Mouse (Mus musculus): ENCODE results near the gene Rap1a.
A peak's percentile ranks its signal among the peaks of the same experiment; 100 is the strongest.
"Not testable (repeated sequence)": the region's sequence is repeated elsewhere in the genome, so short reads cannot be mapped to it uniquely, and the experiment has no call there.

Rap1a gene

DNA sequence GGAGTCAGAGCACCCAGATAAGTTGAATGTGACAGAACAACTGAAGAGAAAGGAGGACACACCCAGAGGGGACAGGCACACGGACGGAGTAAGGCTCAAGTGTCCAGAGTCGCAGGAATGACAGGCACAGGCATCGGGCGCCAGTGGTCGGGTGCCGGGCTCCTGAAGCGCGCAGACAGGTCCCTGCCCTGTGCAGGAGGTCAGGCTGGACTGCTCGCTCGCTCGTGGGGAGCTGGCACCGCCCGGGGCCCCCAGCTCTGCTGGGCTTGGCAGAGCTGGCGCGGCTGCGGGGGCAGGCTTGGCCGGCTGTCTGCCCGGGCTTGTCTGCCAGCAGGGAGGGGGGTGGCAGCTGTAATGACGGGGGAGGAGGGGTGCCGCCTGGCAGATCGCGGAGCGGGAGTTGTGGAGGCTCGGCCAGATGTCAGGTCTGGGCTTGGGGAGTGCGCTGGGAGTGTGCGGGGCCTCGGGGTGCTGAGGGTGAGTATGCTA lies 96.0 kb downstream of the Rap1a start:
- Histone ChIP-seq H3K27me3 (ENCODE audit: control insufficient read depth, insufficient read depth, low read length, poor library complexity, severe bottlenecking) (no peaks in the 10 kb centered on the region), H3K36me3 (ENCODE audit: control insufficient read depth, insufficient read depth, low read length, poor library complexity, severe bottlenecking) (no peaks in the 10 kb centered on the region)
- DNase-seq (ENCODE audit: low read depth, low spot score): peak; percentile 41

DNA sequence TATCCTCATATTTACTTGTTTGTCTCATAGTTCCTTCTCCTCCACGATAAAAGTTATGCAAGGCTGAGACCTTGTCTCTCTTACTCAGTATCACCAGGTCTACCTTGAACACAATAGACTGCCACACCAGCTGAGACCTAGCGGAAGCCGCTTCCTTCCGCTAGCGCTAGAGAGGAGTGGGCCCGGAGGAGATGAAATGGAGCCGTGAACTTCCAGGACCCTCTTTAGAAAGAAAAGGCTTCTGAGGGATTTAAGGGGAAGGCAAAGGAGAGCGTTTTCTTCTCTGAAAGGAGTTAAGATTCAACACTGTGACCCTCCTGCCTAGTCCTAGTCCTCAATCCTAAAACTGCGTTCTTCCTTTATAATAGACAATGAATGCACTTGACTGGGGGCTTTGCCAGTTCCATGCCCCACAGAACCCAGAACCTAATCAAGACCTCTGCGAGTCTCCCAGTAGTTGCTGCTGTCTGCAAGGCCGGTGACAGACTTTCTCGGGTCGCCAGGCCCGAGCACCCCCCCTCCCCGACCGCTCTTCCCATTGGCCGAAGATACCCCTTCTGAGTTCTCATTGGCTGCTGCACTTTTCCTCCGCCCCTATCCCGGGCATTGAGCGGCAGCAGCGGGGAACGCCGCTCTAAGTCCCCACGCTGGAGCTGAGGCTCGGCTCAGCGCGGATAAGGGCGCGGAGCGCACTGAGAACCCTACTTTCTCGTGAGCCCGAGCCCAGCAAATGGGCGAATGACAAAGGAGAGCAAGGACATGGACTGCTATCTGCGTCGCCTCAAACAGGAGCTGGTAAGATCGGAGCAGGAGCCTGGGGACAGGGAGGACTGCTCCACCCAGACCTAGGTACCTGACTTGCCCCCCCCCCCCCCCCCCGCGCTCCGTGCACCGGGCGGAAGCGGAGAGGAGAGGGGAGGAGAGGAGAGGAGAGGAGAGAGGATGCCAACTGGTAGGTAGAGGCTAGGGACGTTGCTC lies 96.8 kb downstream of the Rap1a start, which contains the start of gene Inka2:
Gene Inka2, plus strand, starts transcription at position 569 of the 978 bp plus-strand sequence.
- Histone ChIP-seq H3K36me3 (ENCODE audit: control insufficient read depth, insufficient read depth, low read length, poor library complexity, severe bottlenecking) (no peaks in the 10 kb centered on the region), H3K27me3 (ENCODE audit: control insufficient read depth, insufficient read depth, low read length, poor library complexity, severe bottlenecking) (no peaks in the 10 kb centered on the region)
- DNase-seq (ENCODE audit: low read depth, low spot score): peak; percentile 73

DNA sequence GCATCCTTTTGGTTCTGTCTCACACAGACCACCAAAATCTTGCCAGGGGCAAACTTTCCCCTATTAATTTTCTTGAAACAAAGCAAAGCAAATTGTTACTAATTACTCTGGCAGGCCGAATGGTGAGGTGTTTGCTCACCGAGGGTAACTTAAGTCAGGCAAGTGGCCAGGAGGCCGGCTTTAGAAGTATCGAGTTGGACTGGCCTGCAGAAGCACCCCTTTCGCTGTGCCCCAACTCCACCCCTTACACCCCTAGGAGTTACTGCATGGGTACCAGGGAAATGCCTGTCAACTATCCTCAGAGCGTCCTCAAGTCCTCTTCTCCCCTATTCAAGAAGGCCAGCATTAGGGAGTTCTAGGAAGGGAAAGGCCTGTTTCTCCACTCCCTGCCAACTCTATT lies 97.6 kb downstream of the Rap1a start:
- H3K27me3 ChIP-seq (ENCODE audit: control insufficient read depth, insufficient read depth, low read length, poor library complexity, severe bottlenecking): no peaks in the 10 kb centered on the region

DNA sequence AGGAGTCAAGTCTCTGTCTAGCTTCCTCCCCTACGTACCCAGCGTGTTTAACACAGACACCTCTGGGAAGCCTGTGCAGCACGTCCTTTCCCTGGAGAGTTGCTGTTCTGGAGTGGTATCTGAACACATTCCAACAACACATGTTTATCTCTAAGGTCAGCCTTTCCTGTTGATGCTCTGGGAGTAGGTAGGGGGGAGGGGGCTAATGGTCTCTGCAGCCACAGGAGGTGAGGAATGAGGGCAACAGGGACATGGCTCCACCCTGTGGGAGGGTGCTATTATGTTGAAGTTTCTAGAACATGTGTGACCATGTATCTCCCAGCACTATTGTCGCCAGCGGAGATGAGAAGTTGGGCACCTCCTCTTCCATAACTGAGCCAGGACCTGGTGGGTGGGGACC lies 99.7 kb downstream of the Rap1a start:
- no peaks in the 10 kb centered on the region for H3K36me3 ChIP-seq (ENCODE audit: control insufficient read depth, insufficient read depth, low read length, poor library complexity, severe bottlenecking)

More for the DNA sequence above, 97.6 kb downstream of the Rap1a start:
- no peak for DNase-seq (ENCODE audit: low read depth, low spot score)
- H3K36me3 ChIP-seq (ENCODE audit: control insufficient read depth, insufficient read depth, low read length, poor library complexity, severe bottlenecking): no peaks in the 10 kb centered on the region

DNA sequence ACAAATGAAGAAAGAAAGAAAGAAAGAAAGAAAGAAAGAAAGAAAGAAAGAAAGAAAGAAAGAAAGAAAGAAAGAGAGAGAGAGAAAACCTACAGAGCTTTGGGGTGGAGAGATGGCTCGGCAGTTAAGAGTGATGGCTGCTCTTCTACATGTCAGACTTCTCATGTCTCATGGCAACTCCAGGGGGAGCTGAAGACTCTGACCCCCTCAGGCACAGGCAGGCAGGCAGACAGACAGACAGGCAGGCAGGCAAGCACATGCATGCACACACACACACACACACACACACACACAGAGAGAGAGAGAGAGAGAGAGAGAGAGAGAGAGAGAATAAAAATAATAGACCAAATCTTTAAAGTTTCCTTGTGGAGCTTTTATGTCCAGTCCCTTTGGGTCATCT lies 100.3 kb downstream of the Rap1a start:
- H3K36me3 ChIP-seq (ENCODE audit: control insufficient read depth, insufficient read depth, low read length, poor library complexity, severe bottlenecking); DNase-seq (ENCODE audit: low read depth, low spot score); H3K27me3 ChIP-seq (ENCODE audit: control insufficient read depth, insufficient read depth, low read length, poor library complexity, severe bottlenecking): not testable (repeated sequence)

More for the DNA sequence above, 99.7 kb downstream of the Rap1a start:
- DNase-seq (ENCODE audit: low read depth, low spot score): no peak
- H3K27me3 ChIP-seq (ENCODE audit: control insufficient read depth, insufficient read depth, low read length, poor library complexity, severe bottlenecking): no peaks in the 10 kb centered on the region

DNA sequence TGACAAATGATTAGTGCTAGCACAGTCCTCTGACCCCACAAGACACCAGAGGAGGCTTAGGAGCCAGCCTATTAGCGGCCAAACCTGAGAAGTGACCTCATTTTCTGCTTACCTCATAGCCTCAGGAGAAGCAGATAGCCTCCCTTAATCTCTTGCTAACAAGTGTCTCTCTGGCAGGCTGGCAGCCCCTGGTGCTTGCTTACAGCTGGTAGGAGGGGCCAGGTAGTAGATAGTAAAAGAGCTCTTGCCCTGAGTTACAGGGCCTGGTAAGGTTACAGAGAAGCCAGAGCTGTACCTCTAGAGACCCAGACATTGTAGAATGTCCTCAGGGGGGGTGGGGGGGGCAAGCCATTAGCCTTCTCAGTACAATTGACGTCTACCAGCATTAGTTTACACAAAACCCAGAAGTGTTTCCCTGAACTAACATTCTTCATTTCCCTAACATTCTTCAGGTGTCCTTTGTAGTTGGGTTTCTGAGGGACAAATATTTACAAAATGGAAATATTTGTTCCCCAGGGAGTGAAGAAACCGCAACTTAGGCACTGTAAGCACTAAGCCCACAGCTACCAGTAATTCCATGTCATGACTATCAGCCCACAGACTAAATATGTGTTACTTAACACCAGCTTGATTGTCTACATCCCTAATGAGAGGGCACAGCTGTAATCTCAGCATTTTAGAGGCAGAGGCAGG lies 101.7 kb downstream of the Rap1a start:
- no peak for DNase-seq (ENCODE audit: low read depth, low spot score)
- no peaks in the 10 kb centered on the region for H3K36me3 ChIP-seq (ENCODE audit: control insufficient read depth, insufficient read depth, low read length, poor library complexity, severe bottlenecking)
- no peaks in the 10 kb centered on the region for H3K27me3 ChIP-seq (ENCODE audit: control insufficient read depth, insufficient read depth, low read length, poor library complexity, severe bottlenecking)

DNA sequence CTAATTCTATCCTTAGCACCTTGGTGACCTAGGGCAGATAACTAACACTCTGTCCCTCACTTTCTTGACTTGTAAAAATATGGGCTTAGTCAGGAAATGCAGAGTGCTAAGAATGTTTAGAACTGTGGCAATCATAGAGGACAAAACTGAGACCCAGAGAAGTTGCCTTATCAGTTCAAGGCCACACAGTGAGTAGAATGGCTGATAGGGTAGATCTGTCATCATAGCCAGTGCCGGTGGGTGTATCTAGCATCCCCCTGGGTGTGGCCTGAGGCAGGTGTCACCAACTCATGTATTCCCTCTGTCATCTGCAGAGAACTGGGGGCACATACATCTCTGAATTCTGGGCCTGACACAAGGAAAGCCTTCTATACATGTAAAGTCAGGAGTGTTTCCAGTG lies 102.8 kb downstream of the Rap1a start:
- no peaks in the 10 kb centered on the region for H3K27me3 ChIP-seq (ENCODE audit: control insufficient read depth, insufficient read depth, low read length, poor library complexity, severe bottlenecking)
- no peak for DNase-seq (ENCODE audit: low read depth, low spot score)
- no peaks in the 10 kb centered on the region for H3K36me3 ChIP-seq (ENCODE audit: control insufficient read depth, insufficient read depth, low read length, poor library complexity, severe bottlenecking)

DNA sequence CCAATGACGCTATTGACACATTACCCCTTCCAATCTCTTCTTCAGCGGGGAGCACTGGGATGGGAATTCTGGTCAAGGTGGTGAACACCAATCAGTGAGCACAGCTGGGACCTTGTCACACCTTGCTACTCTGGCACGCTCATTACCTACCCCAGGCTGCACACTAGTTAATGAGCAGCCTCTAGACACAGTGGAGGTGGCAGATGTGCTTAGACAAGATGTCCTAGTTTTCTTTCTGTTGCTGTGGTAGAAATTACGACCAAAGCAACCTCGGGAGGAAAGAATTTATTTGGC lies 104.0 kb downstream of the Rap1a start:
- Histone ChIP-seq H3K36me3 (ENCODE audit: control insufficient read depth, insufficient read depth, low read length, poor library complexity, severe bottlenecking) (no peaks in the 10 kb centered on the region), H3K27me3 (ENCODE audit: control insufficient read depth, insufficient read depth, low read length, poor library complexity, severe bottlenecking) (no peaks in the 10 kb centered on the region)
- DNase-seq (ENCODE audit: low read depth, low spot score): no peak

DNA sequence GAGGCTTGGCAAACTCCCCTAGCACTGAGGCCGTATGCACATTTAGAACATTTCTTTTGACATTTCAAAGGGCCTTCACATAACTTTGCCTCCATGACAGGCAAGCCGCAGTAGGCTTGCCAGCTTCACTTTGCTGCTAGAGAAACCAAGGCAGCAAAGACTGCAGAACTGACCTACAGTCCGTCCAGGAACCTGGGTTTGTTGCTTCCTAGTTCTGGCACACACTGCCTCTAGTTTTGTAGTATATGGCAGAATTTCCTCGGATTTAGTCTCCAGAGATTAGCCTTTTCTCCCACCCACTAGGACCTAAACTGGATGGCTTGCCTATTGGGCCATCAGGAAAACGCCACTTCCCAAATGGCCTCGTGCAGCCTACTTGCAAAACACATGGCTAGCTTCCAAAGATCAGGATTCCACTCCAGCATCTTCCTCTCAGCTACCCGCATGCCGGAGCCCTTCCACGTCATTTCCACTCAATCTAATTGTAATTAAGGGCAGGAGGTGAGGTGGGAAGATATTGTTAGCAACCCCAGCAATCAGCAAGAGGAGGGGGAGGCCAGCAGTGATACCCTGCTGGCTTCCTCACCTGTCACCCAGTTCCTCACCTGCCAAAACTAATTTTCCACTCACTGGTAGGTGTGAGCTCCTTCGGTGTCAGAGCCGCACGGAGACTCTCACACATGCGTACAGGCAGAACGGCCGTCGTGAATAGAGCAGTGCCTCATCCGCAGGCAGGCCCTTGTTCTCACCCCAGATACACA lies 104.6 kb downstream of the Rap1a start:
- DNase-seq (ENCODE audit: low read depth, low spot score): no peak
- Histone ChIP-seq H3K27me3 (ENCODE audit: control insufficient read depth, insufficient read depth, low read length, poor library complexity, severe bottlenecking) (no peaks in the 10 kb centered on the region), H3K36me3 (ENCODE audit: control insufficient read depth, insufficient read depth, low read length, poor library complexity, severe bottlenecking) (no peaks in the 10 kb centered on the region)

DNA sequence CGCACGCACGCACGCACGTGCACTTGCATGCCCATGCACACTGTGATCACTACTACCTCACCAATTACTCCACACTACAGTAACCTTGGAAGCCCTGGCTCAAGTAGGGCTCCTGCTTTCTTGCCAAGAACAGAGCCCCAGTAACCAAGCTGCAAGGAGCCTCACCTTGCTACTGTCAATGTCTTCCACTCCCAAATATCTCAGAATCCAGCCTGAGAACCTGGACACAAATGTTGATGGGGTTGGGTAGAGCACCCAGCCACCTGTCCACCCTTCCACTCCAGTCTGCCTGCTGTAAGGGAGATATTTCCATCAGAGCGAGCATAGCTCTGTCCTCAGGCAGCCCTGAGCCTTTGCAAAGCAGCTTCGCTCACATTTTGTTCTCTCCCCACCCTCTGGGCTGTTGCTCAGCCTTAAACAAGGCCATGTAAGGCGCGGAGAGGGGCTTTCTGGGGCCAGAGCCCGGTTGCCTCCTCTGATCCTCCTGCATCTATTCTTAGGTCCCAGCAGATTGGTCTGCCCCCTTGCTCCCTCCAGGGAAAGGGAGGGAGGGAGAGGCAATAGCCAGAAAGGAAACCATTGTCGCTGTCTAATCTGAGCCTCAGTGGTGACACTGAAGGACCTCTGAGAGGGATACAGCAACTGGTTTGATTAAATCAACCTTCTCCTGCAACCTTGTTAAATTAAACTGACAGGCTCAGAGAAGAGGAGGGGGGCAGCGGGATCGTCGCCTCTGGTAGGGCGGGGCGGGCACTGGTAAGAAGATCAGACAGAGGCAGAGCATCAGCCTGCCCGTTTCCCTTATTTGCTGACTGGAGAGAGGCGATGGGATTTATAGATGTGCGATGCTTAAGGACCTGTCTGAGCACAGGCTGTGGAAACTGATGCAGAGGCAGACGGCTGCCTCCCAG lies 105.4 kb downstream of the Rap1a start:
- Histone ChIP-seq H3K36me3 (ENCODE audit: control insufficient read depth, insufficient read depth, low read length, poor library complexity, severe bottlenecking) (no peaks in the 10 kb centered on the region), H3K27me3 (ENCODE audit: control insufficient read depth, insufficient read depth, low read length, poor library complexity, severe bottlenecking) (no peaks in the 10 kb centered on the region)
- no peak for DNase-seq (ENCODE audit: low read depth, low spot score)

DNA sequence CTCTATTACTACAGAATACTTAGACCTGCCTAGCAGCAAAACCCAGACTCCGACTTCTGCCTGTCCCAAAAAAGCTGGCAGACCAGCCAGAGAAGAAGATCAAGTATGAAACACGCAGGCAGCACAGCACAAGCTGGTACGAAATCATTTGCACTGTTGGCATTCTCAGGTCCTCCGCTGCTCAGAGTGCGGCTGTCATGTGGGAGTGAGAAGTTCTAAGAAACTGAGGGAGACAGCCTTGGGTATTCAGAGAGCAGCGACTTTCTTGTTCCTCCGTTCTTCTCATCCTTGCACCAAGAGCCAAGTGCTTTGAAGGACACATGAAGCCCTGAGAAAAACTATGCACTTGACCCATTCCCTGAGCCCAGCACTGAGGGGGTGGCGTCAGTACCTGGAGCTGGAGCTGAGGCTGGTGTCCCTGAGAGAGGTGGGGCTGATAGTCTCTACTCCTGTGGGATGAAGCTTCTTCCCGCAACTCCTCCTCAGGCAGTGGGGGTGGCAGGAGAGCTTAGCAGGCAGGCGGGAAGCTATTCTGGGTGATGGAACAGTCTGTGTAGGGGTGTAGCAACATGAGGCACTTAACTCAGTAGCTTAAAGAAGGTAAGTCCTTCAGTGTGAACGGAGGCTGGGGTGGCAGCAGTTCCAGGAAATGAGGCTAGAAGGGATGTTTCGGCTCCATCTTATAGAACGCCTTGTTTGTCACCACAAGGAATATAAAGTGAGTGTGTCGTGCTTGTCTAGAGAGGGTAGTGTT lies 107.6 kb downstream of the Rap1a start:
- no peak for DNase-seq (ENCODE audit: low read depth, low spot score)
- H3K27me3 ChIP-seq (ENCODE audit: control insufficient read depth, insufficient read depth, low read length, poor library complexity, severe bottlenecking): no peaks in the 10 kb centered on the region
- no peaks in the 10 kb centered on the region for H3K36me3 ChIP-seq (ENCODE audit: control insufficient read depth, insufficient read depth, low read length, poor library complexity, severe bottlenecking)

DNA sequence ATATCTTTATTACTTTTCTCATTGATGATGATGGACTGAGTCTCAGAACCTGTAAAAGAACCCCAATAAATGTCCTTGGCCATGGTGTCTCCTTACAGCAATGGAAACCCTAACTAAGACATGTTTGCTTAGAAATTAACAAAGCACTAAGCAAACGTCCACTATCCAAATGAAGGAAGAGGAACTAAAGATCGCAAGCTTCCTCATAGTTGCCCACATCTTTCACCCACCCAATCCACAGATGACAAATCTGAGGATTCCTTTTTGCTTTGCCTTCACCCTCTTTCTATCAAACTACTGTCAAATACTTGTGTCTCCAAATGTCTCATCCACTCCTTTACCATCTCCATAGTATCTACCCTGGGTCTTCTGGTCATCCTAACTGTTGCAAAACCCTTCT lies 112.6 kb downstream of the Rap1a start:
- peak; percentile 28 for DNase-seq (ENCODE audit: low read depth, low spot score)
- H3K36me3 ChIP-seq (ENCODE audit: control insufficient read depth, insufficient read depth, low read length, poor library complexity, severe bottlenecking): 0 out of 2 replicates have a peak, but pooled peaks cover 1% of the 10 kb centered on the region
- no peaks in the 10 kb centered on the region for H3K27me3 ChIP-seq (ENCODE audit: control insufficient read depth, insufficient read depth, low read length, poor library complexity, severe bottlenecking)

DNA sequence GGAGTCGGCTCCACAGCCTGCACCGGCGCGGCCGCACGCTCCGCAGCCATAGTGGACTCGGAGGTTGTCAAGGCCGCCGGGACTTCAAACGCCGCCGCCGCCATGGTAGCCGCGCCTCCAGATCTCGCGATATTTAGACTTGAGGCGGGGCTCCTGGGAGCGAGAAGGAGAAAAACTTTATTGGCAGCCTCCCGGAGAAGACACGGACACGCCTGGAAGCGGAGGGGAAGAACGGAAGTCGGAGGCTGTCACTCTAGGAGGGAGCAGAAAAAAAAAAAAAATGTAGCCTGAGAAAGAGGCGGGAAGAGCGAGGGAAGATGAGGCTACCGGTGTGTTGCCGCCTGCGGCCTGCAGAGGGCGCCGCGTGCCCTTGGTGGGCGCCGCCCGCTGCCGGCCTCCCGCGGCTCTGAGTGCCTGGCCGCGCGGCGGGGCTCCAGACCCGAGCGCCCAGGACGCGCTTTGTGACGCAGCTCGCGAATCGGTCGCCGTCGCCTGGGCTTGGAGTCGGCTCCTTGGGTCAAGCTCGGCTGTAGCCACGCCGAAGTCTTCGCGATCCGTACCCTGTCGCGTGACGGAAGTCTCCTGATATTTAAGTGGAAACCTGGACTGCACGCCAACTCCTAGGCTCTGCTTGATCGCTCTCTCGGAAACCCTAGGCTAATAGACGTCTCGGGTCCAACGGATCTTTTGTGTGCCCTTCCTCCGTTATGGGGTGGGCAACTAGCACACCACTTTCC lies 113.6 kb downstream of the Rap1a start, which contains the start of gene Ddx20:
Gene Ddx20, minus strand, starts transcription at position 251 of the 737 bp plus-strand sequence.
- DNase-seq (ENCODE audit: low read depth, low spot score): peak; percentile 96
- no peaks in the 10 kb centered on the region for H3K27me3 ChIP-seq (ENCODE audit: control insufficient read depth, insufficient read depth, low read length, poor library complexity, severe bottlenecking)
- peaks cover 5% of the 10 kb centered on the region; the same call in 1 of the 2 replicates for H3K36me3 ChIP-seq (ENCODE audit: control insufficient read depth, insufficient read depth, low read length, poor library complexity, severe bottlenecking)
